Mouse (Mus musculus) liver, adult 2 months (tissue): ENCODE measurements around the gene Fan1. TPM values are rescaled to one million over a fixed set of nuclear protein-coding genes. Genes with fewer than 3 reads are reported as not detected.

Experiments used
- DNase-seq: peaks from one replicate; pipeline ENCODE4 v3.0.0-alpha.2; 2011; ENCODE audit warnings: low read depth, low spot score; ENCODE audit errors: extremely low read depth
- H3K27ac ChIP-seq: fragments of 200-500 bp; replicated peaks from 2 replicates; pipeline ENCODE4 v1.5.1; 2012; ENCODE audit warnings: low read depth, mild to moderate bottlenecking, control low read depth, inconsistent platforms, low read length; ENCODE audit not compliant: insufficient read depth
- H3K27me3 ChIP-seq: fragments of 200-500 bp; 2 replicates; pipeline ENCODE4 v1.6.1; 2012; ENCODE audit warnings: mild to moderate bottlenecking, moderate library complexity, low read length, inconsistent platforms; ENCODE audit not compliant: control insufficient read depth, insufficient read depth
- H3K36me3 ChIP-seq: fragments of 200-500 bp; 2 replicates; pipeline ENCODE4 v1.6.1; 2012; ENCODE audit warnings: low read length, inconsistent platforms; ENCODE audit not compliant: control insufficient read depth, insufficient read depth
- H3K4me1 ChIP-seq: fragments of 200-500 bp; 2 replicates; pipeline ENCODE4 v1.6.1; 2011; ENCODE audit warnings: low read length; ENCODE audit not compliant: control insufficient read depth, insufficient read depth
- H3K4me3 ChIP-seq: fragments of 200-500 bp; 2 replicates; pipeline ENCODE4 v1.5.1; 2011; ENCODE audit warnings: low read depth, mild to moderate bottlenecking, control low read depth, low read length, moderate library complexity; ENCODE audit not compliant: insufficient read depth
- H3K79me2 ChIP-seq: fragments of 200-500 bp; 2 replicates; pipeline ENCODE4 v1.6.1; 2012; ENCODE audit warnings: inconsistent platforms, mild to moderate bottlenecking, low read length, moderate library complexity; ENCODE audit not compliant: control insufficient read depth, insufficient read depth
- H3K9ac ChIP-seq: fragments of 200-500 bp; 2 replicates; pipeline ENCODE4 v1.6.1; 2012; ENCODE audit warnings: low read depth, mild to moderate bottlenecking, control low read depth, inconsistent platforms, low read length
- CTCF ChIP-seq: fragments of 200-500 bp; IDR thresholded peaks from 2 replicates; pipeline ENCODE4 v1.5.1; 2011; ENCODE audit warnings: low read depth, low read length, control low read depth
- POLR2A ChIP-seq: fragments of 200-500 bp; IDR thresholded peaks from 2 replicates; pipeline ENCODE4 v1.6.1; 2011; ENCODE audit warnings: low read length, control low read depth; ENCODE audit not compliant: insufficient read depth; ENCODE audit errors: extremely low read depth
- WGBS: fragments of 180-500 bp; shearing (Covaris S2); methylation state at CpG from one replicate; pipeline ENCODE4 v1.1.7; 2018; 5-methylcytosine and 5-hydroxymethylcytosine counted together
- polyA plus RNA-seq: library from polyadenylated mRNA; depleted of rRNA; stranded (reverse); fragments of >200 nt; gene quantifications from 2 replicates; pipeline ENCODE4 v1.2.3, GENCODE M21; 2012
- total RNA-seq: library from RNA; depleted of rRNA; stranded (reverse); fragments of >200 nt; gene quantifications from 2 replicates; pipeline ENCODE4 v1.2.3, GENCODE M21; 2014

Gene Fan1
- total and polyA plus RNA-seq, 2 experiments = 1.9 to 6.0 TPM

GRCm38 (mm10) chr7:64360586-64360945 lies 13.3 kb downstream of the Fan1 start:
- WGBS = 79% methylated on average over 3 of the region's 3 CpGs
- TF ChIP-seq CTCF = no peak
- no peak for TF ChIP-seq POLR2A
- H3K27ac ChIP-seq = no peak overlapping the region
- no peak overlapping the region for H3K9ac ChIP-seq
- no peaks in the 10 kb centered on the region for H3K79me2 ChIP-seq
- DNase-seq = no peak
- H3K4me3 ChIP-seq = no peak overlapping the region
- no peaks in the 10 kb centered on the region for H3K4me1 ChIP-seq
- no peaks in the 10 kb centered on the region for H3K27me3 ChIP-seq
- peaks cover 36% of the 10 kb centered on the region for H3K36me3 ChIP-seq

DNA sequence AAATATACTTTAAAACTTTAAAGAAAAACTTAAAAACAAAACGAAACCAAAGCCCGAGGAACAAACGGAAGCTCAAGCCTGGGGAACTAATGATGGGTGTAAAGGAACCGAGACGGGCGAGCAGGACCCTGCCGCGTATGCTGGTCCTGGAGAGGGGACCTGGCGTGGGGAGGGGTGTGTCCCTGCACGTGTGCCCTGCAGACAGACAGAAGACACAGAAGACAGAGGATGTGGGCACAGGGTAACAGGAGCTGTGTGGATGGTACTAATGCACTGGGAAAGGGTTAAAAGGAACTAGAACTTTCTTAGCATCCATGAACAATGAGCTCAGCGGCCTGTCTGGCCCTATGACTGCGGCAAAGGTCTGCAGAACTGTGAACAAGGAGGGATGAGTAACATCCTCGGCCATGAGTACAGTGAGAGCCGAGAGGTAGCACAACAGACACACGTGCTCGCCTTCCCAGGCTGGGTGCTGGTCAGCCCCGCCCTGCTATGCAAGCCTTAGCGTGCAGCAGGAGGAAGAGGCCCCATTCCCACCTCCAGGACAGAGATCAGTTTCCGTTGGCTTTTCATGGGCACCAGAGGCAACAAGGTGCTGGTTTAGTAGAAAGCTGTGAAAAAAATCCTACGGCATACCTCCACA lies 13.8 kb downstream of the Fan1 start:
- WGBS = 89% methylated on average over 20 of the region's 20 CpGs
- DNase-seq = no peak
- no peaks in the 10 kb centered on the region for H3K4me1 ChIP-seq
- H3K36me3 ChIP-seq = peaks cover 32% of the 10 kb centered on the region
- H3K27me3 ChIP-seq = no peaks in the 10 kb centered on the region
- TF ChIP-seq POLR2A = no peak
- no peaks in the 10 kb centered on the region for H3K79me2 ChIP-seq
- peak overlapping the region; percentile 9; the same call in 1 of the 2 replicates for H3K27ac ChIP-seq
- H3K4me3 ChIP-seq = no peak overlapping the region
- H3K9ac ChIP-seq = no peak overlapping the region

DNA sequence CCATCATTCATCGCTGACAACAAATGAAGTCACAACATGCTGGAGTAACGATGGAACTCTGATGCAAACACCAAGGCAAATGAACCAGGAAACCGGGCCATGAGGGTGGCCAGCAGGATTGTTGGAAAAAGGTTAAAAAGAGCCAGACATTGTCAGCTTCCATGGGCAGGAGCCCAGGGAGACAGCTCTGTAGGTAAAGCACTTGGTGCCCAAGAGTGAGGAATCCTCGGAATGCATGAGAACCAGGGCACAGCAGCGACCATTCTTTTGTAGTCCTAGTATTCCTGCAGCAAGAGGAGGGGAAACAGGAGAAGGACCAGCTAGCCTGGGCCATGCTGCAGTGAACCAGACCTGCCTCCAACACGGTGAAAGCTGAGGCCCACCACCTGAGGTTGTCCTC lies 15.2 kb downstream of the Fan1 start:
- Histone ChIP-seq H3K36me3 (peaks cover 31% of the 10 kb centered on the region; the same call in 1 of the 2 replicates), H3K79me2 (no peaks in the 10 kb centered on the region)
- WGBS = 90% methylated on average over 6 of the region's 6 CpGs

GRCm38 (mm10) chr7:64357405-64357804 lies 16.5 kb downstream of the Fan1 start:
- Histone ChIP-seq H3K4me3 (no peak overlapping the region), H3K27me3 (no peaks in the 10 kb centered on the region), H3K36me3 (peaks cover 25% of the 10 kb centered on the region; the same call in 1 of the 2 replicates), H3K27ac (peak overlapping the region; percentile 70), H3K79me2 (no peaks in the 10 kb centered on the region), H3K4me1 (no peaks in the 10 kb centered on the region), H3K9ac (peak overlapping the region; percentile 17; the same call in 1 of the 2 replicates)
- whole genome bisulfite sequencing = 78% methylated on average over 9 of the region's 9 CpGs
- TF ChIP-seq CTCF = no peak
- TF ChIP-seq POLR2A = no peak
- DNase-seq = peak; percentile 45

More for the DNA sequence above, 15.2 kb downstream of the Fan1 start:
- Histone ChIP-seq H3K4me3 (no peak overlapping the region), H3K27ac (no peak overlapping the region), H3K27me3 (no peaks in the 10 kb centered on the region), H3K9ac (no peak overlapping the region), H3K4me1 (no peaks in the 10 kb centered on the region)
- TF ChIP-seq CTCF (no peak), POLR2A (no peak)
- DNase-seq = no peak

- WGBS = 91% methylated on average over 5 of the region's 5 CpGs
- TF ChIP-seq POLR2A (no peak), CTCF (no peak)
- H3K4me3 ChIP-seq = no peak overlapping the region
- H3K27ac ChIP-seq = 0 out of 2 replicates have a peak overlapping the region, but pooled peaks have one; percentile 33
- no peaks in the 10 kb centered on the region for H3K79me2 ChIP-seq
- DNase-seq = peak; percentile 41
- H3K4me1 ChIP-seq = no peaks in the 10 kb centered on the region
- H3K36me3 ChIP-seq = peaks cover 22% of the 10 kb centered on the region; the same call in 1 of the 2 replicates
- H3K9ac ChIP-seq = no peak overlapping the region
- no peaks in the 10 kb centered on the region for H3K27me3 ChIP-seq
Measured at GRCm38 (mm10) chr7:64356661-64357060, 17.2 kb downstream of the Fan1 start.

GRCm38 (mm10) chr7:64354206-64354605 lies 19.7 kb downstream of the Fan1 start:
- 83% methylated on average over 14 of the region's 14 CpGs for whole genome bisulfite sequencing
- Histone ChIP-seq H3K36me3 (peaks cover 12% of the 10 kb centered on the region; the same call in 1 of the 2 replicates), H3K27me3 (no peaks in the 10 kb centered on the region), H3K27ac (no peak overlapping the region), H3K4me3 (no peak overlapping the region), H3K79me2 (no peaks in the 10 kb centered on the region), H3K9ac (no peak overlapping the region), H3K4me1 (no peaks in the 10 kb centered on the region)
- TF ChIP-seq CTCF = no peak
- TF ChIP-seq POLR2A = no peak
- DNase-seq = no peak
